Mouse (Mus musculus) kidney, embryonic 15.5 days (tissue): ENCODE measurements around the gene Ocrl. TPM values are rescaled to one million over a fixed set of nuclear protein-coding genes. Genes with fewer than 3 reads are reported as not detected.

Experiments used
- ATAC-seq: fragments of 200-750 bp; cut with Nextera tagmentation; replicated peaks from 2 replicates; pipeline ENCODE4 v1.8.0; 2017; ENCODE audit warnings: moderate TSS enrichment; ENCODE audit not compliant: low FRiP score
- H3K27ac ChIP-seq: fragments of 300-500 bp; sonication (generic); 2 replicates; pipeline ENCODE4 v1.5.1; 2015; ENCODE audit warnings: mild to moderate bottlenecking, inconsistent platforms
- H3K27me3 ChIP-seq: fragments of 300-500 bp; sonication (generic); 2 replicates; pipeline ENCODE4 v1.6.1; 2015; ENCODE audit warnings: inconsistent platforms
- H3K36me3 ChIP-seq: fragments of 300-500 bp; sonication (generic); 2 replicates; pipeline ENCODE4 v1.6.1; 2015; ENCODE audit warnings: inconsistent platforms
- H3K4me1 ChIP-seq: fragments of 300-500 bp; sonication (generic); 2 replicates; pipeline ENCODE4 v1.6.1; 2015; ENCODE audit warnings: inconsistent platforms
- H3K4me2 ChIP-seq: fragments of 300-500 bp; sonication (generic); 2 replicates; pipeline ENCODE4 v1.6.1; 2015; ENCODE audit warnings: moderate library complexity, mild to moderate bottlenecking, inconsistent platforms
- H3K4me3 ChIP-seq: fragments of 300-500 bp; sonication (generic); replicated peaks from 2 replicates; pipeline ENCODE4 v1.5.1; 2015; ENCODE audit warnings: mild to moderate bottlenecking, inconsistent platforms
- H3K9ac ChIP-seq: fragments of 300-500 bp; sonication (generic); 2 replicates; pipeline ENCODE4 v1.6.1; 2015; ENCODE audit warnings: mild to moderate bottlenecking, inconsistent platforms
- H3K9me3 ChIP-seq: fragments of 300-500 bp; sonication (generic); replicated peaks from 2 replicates; pipeline ENCODE4 v1.6.1; 2016; ENCODE audit warnings: inconsistent platforms
- WGBS: fragments of 180-500 bp; shearing (Covaris S2); methylation state at CpG from one replicate; pipeline ENCODE4 v1.1.7; 2015; ENCODE audit warnings: mixed read lengths; 5-methylcytosine and 5-hydroxymethylcytosine counted together
- polyA plus RNA-seq: library from polyadenylated mRNA; unstranded; fragments of >200 nt; fragmentation: Nextera tagmentation; extraction: Ambion mirVana; gene quantifications from 2 replicates; pipeline ENCODE4 v1.2.1, GENCODE M21; 2015

Gene Ocrl
- polyA plus RNA-seq = 18.6 and 21.2 TPM in 2 replicates

DNA sequence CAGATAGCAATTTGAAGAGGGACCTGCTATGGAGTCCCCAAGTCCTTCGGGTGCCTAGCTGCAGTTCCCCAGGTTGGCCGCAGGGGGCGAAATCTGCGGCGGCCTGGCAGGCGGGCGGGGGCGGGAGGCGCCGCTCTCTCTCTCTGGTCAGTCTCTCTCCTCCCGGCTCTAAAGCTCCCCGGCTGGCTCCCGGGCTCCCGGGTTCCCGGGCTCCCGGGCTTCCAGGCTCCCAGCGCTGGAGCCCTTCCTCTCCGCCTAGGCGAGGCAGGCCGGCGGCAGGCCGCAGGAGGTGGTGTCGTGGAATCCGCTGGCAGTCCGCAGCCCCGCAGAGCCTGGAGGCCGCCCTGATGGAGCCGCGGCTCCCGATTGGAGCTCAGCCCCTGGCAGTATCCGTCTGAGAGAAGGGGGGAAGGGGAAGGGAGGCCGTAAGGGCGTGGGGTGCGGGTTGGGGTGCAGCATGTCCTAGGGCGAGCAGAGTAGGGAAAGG is at the start of gene Ocrl:
Gene Ocrl (plus strand): TSS at position 82 of the 487 bp plus-strand sequence.
- peak within 1 kb of the TSS; percentile 71 for H3K4me3 ChIP-seq
- H3K27me3 ChIP-seq = no peaks in the 10 kb centered on the region
- H3K9ac ChIP-seq = peak within 1 kb of the TSS; percentile 78
- H3K9me3 ChIP-seq = no peaks in the 10 kb centered on the region
- H3K4me2 ChIP-seq = peak within 1 kb of the TSS; percentile 57
- H3K27ac ChIP-seq = peak within 1 kb of the TSS; percentile 80
- H3K36me3 ChIP-seq = 0 out of 2 replicates have a peak, but pooled peaks cover 5% of the 10 kb centered on the region
- no peaks in the 10 kb centered on the region for H3K4me1 ChIP-seq
- 23% methylated on average over 26 of the region's 35 CpGs for WGBS
- peak; percentile 94 for ATAC-seq

DNA sequence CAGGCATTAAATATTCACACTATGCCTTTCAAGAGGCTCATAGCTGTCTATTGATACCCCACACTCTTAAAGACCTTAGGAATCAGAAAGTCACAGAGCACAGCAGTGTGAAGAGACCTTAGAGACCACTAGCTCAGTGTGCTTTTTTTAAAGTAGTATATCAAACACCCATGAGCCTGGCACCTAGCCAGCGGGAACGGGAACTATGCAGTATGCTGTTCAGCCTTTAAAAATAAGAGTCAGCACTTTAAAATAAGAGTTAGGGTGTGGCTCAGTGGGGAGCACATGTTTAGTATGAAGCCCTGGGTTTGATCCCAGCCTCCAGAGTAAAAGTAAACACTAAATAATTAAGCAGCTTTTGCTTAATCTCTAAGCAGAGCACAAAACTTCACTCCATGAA is 32.1 kb upstream of the Ocrl start:
- no peak; the same call in 1 of the 2 replicates for ATAC-seq
- Histone ChIP-seq H3K4me2 (no peak overlapping the region), H3K36me3 (no peaks in the 10 kb centered on the region), H3K4me3 (no peak overlapping the region), H3K4me1 (no peaks in the 10 kb centered on the region), H3K9me3 (no peaks in the 10 kb centered on the region), H3K27me3 (no peaks in the 10 kb centered on the region), H3K9ac (no peak overlapping the region), H3K27ac (peak overlapping the region; percentile 22; the same call in 1 of the 2 replicates)
- 45% methylated on average over 2 of the region's 2 CpGs for WGBS

DNA sequence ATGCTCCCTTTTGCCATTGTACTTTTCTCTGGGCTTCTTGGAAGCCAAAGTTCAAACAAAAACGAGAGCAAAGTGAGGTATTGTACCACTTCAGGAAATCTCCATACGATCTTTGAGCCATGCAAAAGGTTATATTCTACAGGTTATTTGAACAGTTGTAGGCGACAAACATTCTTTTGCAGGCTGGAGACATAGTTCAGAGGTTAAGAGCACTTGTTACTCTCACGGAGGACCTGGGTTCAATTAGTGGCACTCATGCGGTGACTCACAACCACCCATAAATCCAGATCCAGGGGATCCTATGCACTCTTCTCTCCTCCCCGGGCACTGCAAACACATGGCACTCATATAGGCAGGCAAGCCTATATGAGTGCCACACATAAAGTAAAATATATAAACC is 29.4 kb upstream of the Ocrl start:
- H3K9ac ChIP-seq = no peak overlapping the region
- H3K9me3 ChIP-seq = no peaks in the 10 kb centered on the region
- H3K27ac ChIP-seq = no peak overlapping the region
- H3K4me2 ChIP-seq = no peak overlapping the region
- WGBS = 77% methylated on average over 6 of the region's 6 CpGs
- H3K4me3 ChIP-seq = no peak overlapping the region
- no peaks in the 10 kb centered on the region for H3K36me3 ChIP-seq
- no peak for ATAC-seq
- no peaks in the 10 kb centered on the region for H3K4me1 ChIP-seq
- H3K27me3 ChIP-seq = no peaks in the 10 kb centered on the region

DNA sequence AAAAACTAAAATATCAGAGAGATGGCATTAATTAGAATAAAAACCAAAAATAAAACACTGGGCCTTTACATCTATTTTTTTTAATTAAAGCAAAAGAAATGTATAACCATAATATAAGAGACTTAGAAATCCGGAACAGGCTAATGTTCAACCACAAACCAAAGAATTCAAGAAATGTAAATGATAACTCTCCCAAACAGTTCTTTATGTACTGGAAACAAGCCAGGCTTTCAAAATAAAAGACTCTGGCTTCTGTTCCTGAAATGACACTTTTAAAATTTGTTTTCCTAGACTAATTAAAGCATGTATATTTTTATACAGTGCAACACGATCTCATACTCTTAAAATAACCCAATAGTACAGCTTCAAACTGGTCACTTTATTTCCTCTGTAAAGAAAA is 24.8 kb upstream of the Ocrl start:
- H3K27me3 ChIP-seq = no peaks in the 10 kb centered on the region
- no peak overlapping the region for H3K27ac ChIP-seq
- no peak for ATAC-seq
- H3K9me3 ChIP-seq = no peaks in the 10 kb centered on the region
- no peak overlapping the region for H3K4me2 ChIP-seq
- no peaks in the 10 kb centered on the region for H3K36me3 ChIP-seq
- WGBS = 56% methylated on average over 2 of the region's 2 CpGs
- H3K4me3 ChIP-seq = no peak overlapping the region
- no peak overlapping the region for H3K9ac ChIP-seq
- no peaks in the 10 kb centered on the region for H3K4me1 ChIP-seq

DNA sequence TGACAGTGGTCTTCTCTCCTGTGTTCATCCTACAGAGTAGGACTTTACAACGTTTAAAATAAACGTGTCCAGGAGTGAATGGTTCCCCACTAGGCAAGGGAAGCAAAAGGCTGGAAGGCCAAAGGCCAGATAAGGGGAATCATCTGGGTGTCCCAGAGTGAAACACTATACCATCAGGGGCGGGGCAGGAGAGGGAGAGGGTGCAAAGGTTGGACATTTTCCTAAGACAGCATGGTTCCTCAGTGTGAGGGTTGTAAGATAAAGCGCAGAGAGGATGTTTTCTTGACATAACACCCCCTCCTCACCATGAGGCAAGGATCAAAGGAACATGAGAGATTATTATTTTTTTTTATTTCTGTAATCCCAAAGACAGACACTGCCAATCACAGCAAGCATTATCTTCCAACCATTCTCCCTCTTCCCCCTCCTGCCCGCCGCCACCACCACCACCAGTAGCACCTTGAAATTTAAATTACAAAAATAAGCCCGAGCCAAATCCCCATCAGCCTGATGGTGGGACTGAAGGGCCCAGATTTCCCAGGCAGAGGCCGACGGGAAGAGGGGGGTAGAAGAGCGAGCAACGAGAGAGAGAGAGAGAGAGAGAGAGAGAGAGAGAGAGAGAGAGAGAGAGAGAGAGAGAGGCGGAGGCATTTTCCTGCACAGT is 20.8 kb upstream of the Ocrl start:
- Histone ChIP-seq H3K27me3 (no peaks in the 10 kb centered on the region), H3K36me3 (no peaks in the 10 kb centered on the region), H3K27ac (no peak overlapping the region), H3K4me3 (peak overlapping the region; percentile 61), H3K9me3 (no peaks in the 10 kb centered on the region), H3K4me1 (no peaks in the 10 kb centered on the region), H3K4me2 (peak overlapping the region; percentile 74), H3K9ac (peak overlapping the region; percentile 60; the same call in 1 of the 2 replicates)
- 20% methylated on average over 11 of the region's 12 CpGs for WGBS
- peak; percentile 75; the same call in 1 of the 2 replicates for ATAC-seq

GRCm38 (mm10) chrX:47891907-47892430 is 20.2 kb upstream of the Ocrl start:
- Histone ChIP-seq H3K9ac (peak overlapping the region; percentile 60), H3K4me3 (peak overlapping the region; percentile 61), H3K36me3 (no peaks in the 10 kb centered on the region), H3K9me3 (no peaks in the 10 kb centered on the region), H3K4me2 (peak overlapping the region; percentile 74), H3K27me3 (no peaks in the 10 kb centered on the region), H3K27ac (peak overlapping the region; percentile 45; the same call in 1 of the 2 replicates), H3K4me1 (no peaks in the 10 kb centered on the region)
- 28% methylated on average over 16 of the region's 36 CpGs for WGBS
- ATAC-seq = peak; percentile 83

- Histone ChIP-seq H3K36me3 (no peaks in the 10 kb centered on the region), H3K27ac (peak within 1 kb of the TSS; percentile 45; the same call in 1 of the 2 replicates), H3K9ac (peak within 1 kb of the TSS; percentile 60), H3K27me3 (no peaks in the 10 kb centered on the region), H3K4me1 (no peaks in the 10 kb centered on the region), H3K9me3 (no peaks in the 10 kb centered on the region), H3K4me2 (peak within 1 kb of the TSS; percentile 74), H3K4me3 (peak within 1 kb of the TSS; percentile 61)
- WGBS = 33% methylated on average over 17 of the region's 17 CpGs
- ATAC-seq = peak; percentile 76; the same call in 1 of the 2 replicates
Measured at GRCm38 (mm10) chrX:47892431-47893024, 19.7 kb upstream of the Ocrl start, which contains the start of gene Smarca1. Gene Smarca1 (minus strand): TSS chrX:47892974.

DNA sequence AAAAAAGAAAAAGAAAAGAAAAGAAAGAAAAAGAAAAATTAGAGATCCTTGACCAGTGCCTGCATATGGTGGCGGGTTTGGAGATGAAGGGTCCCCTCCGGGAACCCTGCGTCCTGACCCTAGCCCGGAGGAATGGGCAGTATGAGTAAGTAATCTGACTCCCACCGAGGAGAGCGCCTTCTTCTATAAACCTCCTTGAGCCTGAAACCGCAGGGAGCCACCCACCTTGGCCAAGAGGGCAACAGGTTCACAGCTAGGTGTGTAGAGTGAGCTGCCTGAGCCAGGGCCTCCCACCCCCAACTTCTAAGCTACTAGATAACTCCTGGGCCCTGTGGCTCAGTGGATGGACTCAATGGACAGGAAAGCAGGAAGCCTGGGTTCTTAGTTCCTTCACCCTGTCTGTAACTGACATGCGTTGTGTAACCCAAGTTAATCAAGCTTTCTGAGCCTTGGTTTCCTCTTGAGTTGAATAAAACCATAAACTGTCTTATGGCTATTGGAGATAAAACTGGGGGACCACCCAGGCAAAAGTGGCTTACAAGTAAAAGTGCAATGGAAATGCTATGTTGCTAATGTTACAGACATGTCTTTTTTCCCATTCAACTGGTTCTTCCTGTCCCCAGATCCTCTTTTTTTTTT is 836 bp downstream of the Ocrl start:
- no peaks in the 10 kb centered on the region for H3K9me3 ChIP-seq
- H3K27ac ChIP-seq = peak overlapping the region; percentile 80; the same call in 1 of the 2 replicates
- H3K9ac ChIP-seq = 0 out of 2 replicates have a peak overlapping the region, but pooled peaks have one; percentile 78
- peak; percentile 65; the same call in 1 of the 2 replicates for ATAC-seq
- 10% methylated on average over 8 of the region's 8 CpGs for WGBS
- peak overlapping the region; percentile 71 for H3K4me3 ChIP-seq
- 0 out of 2 replicates have a peak, but pooled peaks cover 5% of the 10 kb centered on the region for H3K36me3 ChIP-seq
- peak overlapping the region; percentile 57 for H3K4me2 ChIP-seq
- no peaks in the 10 kb centered on the region for H3K4me1 ChIP-seq
- H3K27me3 ChIP-seq = no peaks in the 10 kb centered on the region

DNA sequence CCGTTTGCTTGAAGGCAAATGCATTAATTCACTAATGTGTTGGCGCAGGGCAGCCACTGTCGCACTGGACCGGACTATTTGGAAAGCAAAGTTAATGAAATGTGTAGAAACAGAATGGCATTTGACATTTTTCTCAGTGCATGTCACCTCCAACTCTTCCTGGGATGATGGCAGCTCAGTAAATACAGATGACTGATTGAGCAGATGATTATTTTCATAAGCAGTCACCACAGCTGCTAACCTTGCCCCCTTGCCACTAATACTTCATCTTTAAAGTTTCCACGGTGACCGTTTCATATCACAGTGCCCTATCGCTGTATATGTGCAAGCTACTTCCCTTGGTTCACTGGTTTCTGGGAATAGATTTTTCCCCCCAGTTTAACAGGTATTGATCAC is 1.4 kb downstream of the Ocrl start:
- H3K4me3 ChIP-seq = peak overlapping the region; percentile 71; the same call in 1 of the 2 replicates
- WGBS = 73% methylated on average over 7 of the region's 7 CpGs

GRCm38 (mm10) chrX:47916831-47917230 is 4.6 kb downstream of the Ocrl start:
- no peak overlapping the region for H3K4me2 ChIP-seq
- H3K4me3 ChIP-seq = no peak overlapping the region
- H3K9me3 ChIP-seq = no peaks in the 10 kb centered on the region
- H3K27me3 ChIP-seq = no peaks in the 10 kb centered on the region
- no peak overlapping the region for H3K9ac ChIP-seq
- H3K4me1 ChIP-seq = no peaks in the 10 kb centered on the region
- WGBS = 45% methylated on average over 1 of the region's 1 CpGs
- H3K27ac ChIP-seq = no peak overlapping the region
- H3K36me3 ChIP-seq = 0 out of 2 replicates have a peak, but pooled peaks cover 5% of the 10 kb centered on the region
- ATAC-seq = no peak

More for the DNA sequence above, 1.4 kb downstream of the Ocrl start:
- peak overlapping the region; percentile 57 for H3K4me2 ChIP-seq
- no peak for ATAC-seq
- H3K4me1 ChIP-seq = no peaks in the 10 kb centered on the region
- no peaks in the 10 kb centered on the region for H3K27me3 ChIP-seq
- H3K36me3 ChIP-seq = 0 out of 2 replicates have a peak, but pooled peaks cover 5% of the 10 kb centered on the region
- no peak overlapping the region for H3K9ac ChIP-seq
- no peak overlapping the region for H3K27ac ChIP-seq
- H3K9me3 ChIP-seq = no peaks in the 10 kb centered on the region

DNA sequence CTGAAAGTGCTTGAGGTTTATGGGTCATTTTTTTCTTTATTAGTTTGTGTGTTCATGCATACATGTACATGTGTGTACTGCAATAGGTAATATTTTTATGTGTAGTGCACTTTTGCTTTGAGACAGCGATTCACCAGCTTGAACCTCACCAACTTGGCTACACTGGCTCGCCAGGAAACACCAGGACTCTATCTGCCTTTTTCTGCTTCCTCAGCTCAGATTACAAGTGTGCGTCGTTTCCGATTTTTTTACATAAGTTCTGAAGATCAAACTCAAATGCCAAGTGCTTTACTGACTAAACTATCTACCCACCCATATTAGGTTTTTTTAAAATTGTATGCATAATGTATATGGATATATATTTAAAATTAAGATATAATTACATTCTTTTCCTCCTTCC is 8.4 kb downstream of the Ocrl start:
- ATAC-seq = no peak
- H3K4me1 ChIP-seq = no peaks in the 10 kb centered on the region
- H3K4me2 ChIP-seq = no peak overlapping the region
- 0 out of 2 replicates have a peak, but pooled peaks cover 5% of the 10 kb centered on the region for H3K36me3 ChIP-seq
- no peaks in the 10 kb centered on the region for H3K27me3 ChIP-seq
- no peak overlapping the region for H3K27ac ChIP-seq
- H3K4me3 ChIP-seq = no peak overlapping the region
- H3K9ac ChIP-seq = no peak overlapping the region
- 86% methylated on average over 5 of the region's 5 CpGs for WGBS
- no peaks in the 10 kb centered on the region for H3K9me3 ChIP-seq
